Mouse (Mus musculus) kidney, adult 11 months (tissue): ENCODE measurements around the gene Cryz.

Experiments
- DNase-seq: peaks from one replicate; pipeline ENCODE4 v3.0.0; 2022

Cryz gene

GRCm38 (mm10) chr3:154596488-154596933 lies at the start of gene Cryz:
Gene Cryz (plus strand): TSS chr3:154596711.
- peak; percentile 91 for DNase-seq

- no peak for DNase-seq
Observed at GRCm38 (mm10) chr3:154547549-154548426, 48.7 kb upstream of the Cryz start.

GRCm38 (mm10) chr3:154548868-154549301 lies 47.6 kb upstream of the Cryz start:
- no peak for DNase-seq

GRCm38 (mm10) chr3:154550326-154551034 lies 46.0 kb upstream of the Cryz start:
- DNase-seq, result no peak

- no peak for DNase-seq
Observed at GRCm38 (mm10) chr3:154551035-154551411, 45.5 kb upstream of the Cryz start.

GRCm38 (mm10) chr3:154562192-154562591 lies 34.3 kb upstream of the Cryz start:
- DNase-seq, result no peak

- DNase-seq, result no peak
Observed at GRCm38 (mm10) chr3:154565437-154565836, 31.1 kb upstream of the Cryz start.

GRCm38 (mm10) chr3:154570029-154570575 lies 26.4 kb upstream of the Cryz start:
- no peak for DNase-seq

- no peak for DNase-seq
Observed at GRCm38 (mm10) chr3:154570786-154571185, 25.7 kb upstream of the Cryz start.

- peak; percentile 24 for DNase-seq
Observed at GRCm38 (mm10) chr3:154572341-154572972, 24.1 kb upstream of the Cryz start.

GRCm38 (mm10) chr3:154573666-154574065 lies 22.8 kb upstream of the Cryz start:
- DNase-seq, result no peak

GRCm38 (mm10) chr3:154577895-154578294 lies 18.6 kb upstream of the Cryz start:
- no peak for DNase-seq

- peak; percentile 51 for DNase-seq
Observed at GRCm38 (mm10) chr3:154584351-154584750, 12.2 kb upstream of the Cryz start.

- DNase-seq, result no peak
Observed at GRCm38 (mm10) chr3:154590971-154591370, 5.5 kb upstream of the Cryz start.

GRCm38 (mm10) chr3:154591621-154592020 lies 4.9 kb upstream of the Cryz start:
- no peak for DNase-seq

GRCm38 (mm10) chr3:154593596-154593995 lies 2.9 kb upstream of the Cryz start:
- no peak for DNase-seq

- DNase-seq, result peak; percentile 74
Observed at GRCm38 (mm10) chr3:154594156-154594555, 2.4 kb upstream of the Cryz start.

GRCm38 (mm10) chr3:154596934-154597554 lies 533 bp downstream of the Cryz start, which contains the start of gene Tyw3:
Gene Tyw3 (minus strand): TSS chr3:154597104.
- DNase-seq, result peak; percentile 94

- DNase-seq, result peak; percentile 81
Observed at GRCm38 (mm10) chr3:154597561-154597960, 1.1 kb downstream of the Cryz start.

- no peak for DNase-seq
Observed at GRCm38 (mm10) chr3:154602141-154602540, 5.6 kb downstream of the Cryz start.

GRCm38 (mm10) chr3:154604871-154605270 lies 8.4 kb downstream of the Cryz start:
- no peak for DNase-seq

- no peak for DNase-seq
Observed at GRCm38 (mm10) chr3:154607896-154608295, 11.4 kb downstream of the Cryz start.

- no peak for DNase-seq
Observed at GRCm38 (mm10) chr3:154611888-154612287, 15.4 kb downstream of the Cryz start.
